Mouse (Mus musculus): Measurements from ENCODE around the gene Ltb4r1. TPM values are rescaled to one million over a fixed set of nuclear protein-coding genes. Genes with fewer than 3 reads are reported as not detected.
A peak's percentile ranks its signal among the peaks of the same experiment; 100 is the strongest.

Gene Ltb4r1
- polyA plus RNA-seq, 1 experiment from 2014 or later = 0.88 TPM

DNA sequence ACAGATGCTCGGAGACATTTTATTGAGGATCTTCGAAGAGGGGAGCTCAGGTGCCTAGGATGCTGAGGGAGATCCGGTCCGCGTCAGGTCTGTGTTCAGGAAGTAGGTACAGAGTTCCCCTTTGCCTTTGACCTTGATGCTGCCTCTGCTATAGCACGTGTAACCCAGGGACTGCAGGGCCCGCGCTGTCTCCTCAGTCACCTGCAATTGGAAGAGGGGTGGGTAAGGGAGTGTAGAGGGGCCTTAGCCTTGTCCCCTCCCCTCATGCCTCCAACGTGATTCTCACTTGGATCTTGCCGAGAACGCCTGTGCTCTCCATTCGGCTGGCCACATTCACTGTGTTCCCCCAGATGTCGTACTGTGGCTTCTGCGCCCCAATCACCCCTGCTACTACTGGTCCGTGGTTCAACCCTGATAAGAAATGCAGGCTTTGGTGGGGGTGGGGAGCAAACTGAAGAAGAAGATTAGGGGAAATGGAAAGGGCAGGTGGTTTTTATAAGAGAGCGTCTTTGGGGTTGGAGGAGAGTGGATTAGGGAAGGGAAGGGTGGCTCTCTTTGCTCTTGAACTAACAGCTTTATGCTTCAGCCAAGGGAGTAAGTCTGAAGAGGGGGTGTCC, 3.4 kb downstream of the Ltb4r1 start:
- WGBS = 73% methylated on average over 16 of the region's 16 CpGs
- no peak overlapping the region for H3K27ac ChIP-seq (ENCODE audit: low read length)
- no peaks in the 10 kb centered on the region for H3K9me3 ChIP-seq (ENCODE audit: control insufficient read depth, low read depth, low read length)
- ATAC-seq (ENCODE audit: insufficient number of reproducible peaks, insufficient read depth, low FRiP score, low read depth) = no peak
- H3K27me3 ChIP-seq (ENCODE audit: control insufficient read depth, insufficient read depth, low read length) = peaks cover 12% of the 10 kb centered on the region; the same call in 1 of the 2 replicates
- no peak overlapping the region for H3K9ac ChIP-seq (replicated peaks; ENCODE audit: low read depth, low read length)
- H3K4me2 ChIP-seq (replicated peaks; ENCODE audit: low read depth, low read length) = no peak overlapping the region
- H3K4me1 ChIP-seq (ENCODE audit: control insufficient read depth, insufficient read depth, low read length) = 0 out of 2 replicates have a peak, but pooled peaks cover 5% of the 10 kb centered on the region
- H3K36me3 ChIP-seq (ENCODE audit: control insufficient read depth, insufficient read depth, low read length) = no peaks in the 10 kb centered on the region
- H3K4me3 ChIP-seq (ENCODE audit: low read depth, low read length) = no peak overlapping the region

DNA sequence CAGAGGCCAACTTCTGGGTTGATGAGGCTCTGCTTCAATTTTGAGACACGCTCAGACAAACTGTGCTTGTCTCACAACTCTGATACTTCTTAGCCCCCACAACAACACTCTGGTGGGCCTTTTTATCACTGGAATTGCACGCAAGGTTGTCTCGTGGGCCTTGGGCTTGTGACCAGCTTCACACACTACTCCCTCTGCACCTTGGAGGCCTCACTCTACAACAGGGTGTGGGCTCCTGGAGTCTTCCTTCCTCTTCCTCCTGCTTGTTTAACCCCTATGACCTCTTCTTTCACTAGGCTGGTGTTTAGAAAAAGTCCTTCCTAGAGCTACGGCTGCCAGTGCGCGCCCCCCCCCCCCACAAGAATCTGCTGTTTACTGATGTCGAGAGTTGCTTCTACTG, 10.9 kb downstream of the Ltb4r1 start:
- H3K9me3 ChIP-seq (ENCODE audit: control insufficient read depth, low read depth, low read length) = no peaks in the 10 kb centered on the region
- WGBS = 51% methylated on average over 7 of the region's 7 CpGs
- no peak overlapping the region for H3K4me2 ChIP-seq (replicated peaks; ENCODE audit: low read depth, low read length)
- H3K9ac ChIP-seq (replicated peaks; ENCODE audit: low read depth, low read length) = no peak overlapping the region
- peaks cover 5% of the 10 kb centered on the region for H3K4me1 ChIP-seq (ENCODE audit: control insufficient read depth, insufficient read depth, low read length)
- H3K36me3 ChIP-seq (ENCODE audit: control insufficient read depth, insufficient read depth, low read length) = no peaks in the 10 kb centered on the region
- H3K27me3 ChIP-seq (ENCODE audit: control insufficient read depth, insufficient read depth, low read length) = no peaks in the 10 kb centered on the region
- no peak for ATAC-seq (ENCODE audit: insufficient number of reproducible peaks, insufficient read depth, low FRiP score, low read depth)
- H3K4me3 ChIP-seq (ENCODE audit: low read depth, low read length) = no peak overlapping the region
- H3K27ac ChIP-seq (ENCODE audit: low read length) = no peak overlapping the region

DNA sequence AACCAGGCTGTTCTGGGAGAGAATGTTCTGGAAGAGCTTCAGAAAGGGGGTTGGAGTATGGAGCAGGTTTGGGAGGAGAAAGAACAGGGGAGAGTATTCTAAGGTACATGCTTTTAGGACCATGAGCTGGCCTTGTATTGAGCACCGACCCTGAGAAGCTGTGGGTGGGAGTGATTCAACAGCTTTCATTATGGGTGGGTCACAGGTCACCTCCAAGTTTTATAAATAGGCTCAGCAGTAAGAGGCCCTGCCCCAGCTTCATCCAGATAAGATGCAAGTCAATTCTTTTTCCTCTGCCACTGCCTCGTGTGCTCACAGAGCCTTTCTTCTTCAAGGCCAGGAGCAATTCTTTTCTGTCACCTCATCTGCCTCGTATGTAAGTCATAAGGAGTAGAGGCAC, 11.4 kb downstream of the Ltb4r1 start:
- H3K27ac ChIP-seq (ENCODE audit: low read length) = no peak overlapping the region
- no peaks in the 10 kb centered on the region for H3K9me3 ChIP-seq (ENCODE audit: control insufficient read depth, low read depth, low read length)
- no peak for ATAC-seq (ENCODE audit: insufficient number of reproducible peaks, insufficient read depth, low FRiP score, low read depth)
- no peaks in the 10 kb centered on the region for H3K27me3 ChIP-seq (ENCODE audit: control insufficient read depth, insufficient read depth, low read length)
- H3K9ac ChIP-seq (replicated peaks; ENCODE audit: low read depth, low read length) = no peak overlapping the region
- WGBS = 12% methylated on average over 3 of the region's 3 CpGs
- H3K36me3 ChIP-seq (ENCODE audit: control insufficient read depth, insufficient read depth, low read length) = no peaks in the 10 kb centered on the region
- no peak overlapping the region for H3K4me2 ChIP-seq (replicated peaks; ENCODE audit: low read depth, low read length)
- no peak overlapping the region for H3K4me3 ChIP-seq (ENCODE audit: low read depth, low read length)
- peaks cover 5% of the 10 kb centered on the region for H3K4me1 ChIP-seq (ENCODE audit: control insufficient read depth, insufficient read depth, low read length)

DNA sequence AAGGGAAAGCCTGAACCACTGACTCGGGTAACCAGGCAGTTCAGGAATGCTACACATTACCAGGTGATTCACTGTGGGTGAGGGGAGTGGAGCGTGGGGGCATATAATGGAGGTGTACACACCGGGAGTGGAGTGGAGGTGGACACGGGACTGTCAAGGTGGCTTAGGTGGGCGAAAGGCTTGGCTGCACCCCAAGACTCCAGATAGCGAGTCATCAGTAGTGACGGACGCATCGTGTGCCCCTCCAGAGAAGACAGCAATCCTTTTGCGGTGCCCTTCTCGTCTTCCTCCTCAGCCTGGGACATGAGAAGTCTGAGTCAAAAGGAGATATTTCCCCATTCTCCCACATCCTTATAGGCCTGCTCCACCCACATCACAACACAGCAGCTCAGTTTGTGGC, 12.0 kb downstream of the Ltb4r1 start:
- Histone ChIP-seq H3K4me3 (ENCODE audit: low read depth, low read length) (no peak overlapping the region), H3K27me3 (ENCODE audit: control insufficient read depth, insufficient read depth, low read length) (no peaks in the 10 kb centered on the region), H3K4me2 (replicated peaks; ENCODE audit: low read depth, low read length) (no peak overlapping the region), H3K9ac (replicated peaks; ENCODE audit: low read depth, low read length) (no peak overlapping the region), H3K36me3 (ENCODE audit: control insufficient read depth, insufficient read depth, low read length) (no peaks in the 10 kb centered on the region), H3K9me3 (ENCODE audit: control insufficient read depth, low read depth, low read length) (no peaks in the 10 kb centered on the region), H3K4me1 (ENCODE audit: control insufficient read depth, insufficient read depth, low read length) (peaks cover 10% of the 10 kb centered on the region), H3K27ac (ENCODE audit: low read length) (no peak overlapping the region)
- no peak for ATAC-seq (ENCODE audit: insufficient number of reproducible peaks, insufficient read depth, low FRiP score, low read depth)
- 83% methylated on average over 11 of the region's 11 CpGs for WGBS

DNA sequence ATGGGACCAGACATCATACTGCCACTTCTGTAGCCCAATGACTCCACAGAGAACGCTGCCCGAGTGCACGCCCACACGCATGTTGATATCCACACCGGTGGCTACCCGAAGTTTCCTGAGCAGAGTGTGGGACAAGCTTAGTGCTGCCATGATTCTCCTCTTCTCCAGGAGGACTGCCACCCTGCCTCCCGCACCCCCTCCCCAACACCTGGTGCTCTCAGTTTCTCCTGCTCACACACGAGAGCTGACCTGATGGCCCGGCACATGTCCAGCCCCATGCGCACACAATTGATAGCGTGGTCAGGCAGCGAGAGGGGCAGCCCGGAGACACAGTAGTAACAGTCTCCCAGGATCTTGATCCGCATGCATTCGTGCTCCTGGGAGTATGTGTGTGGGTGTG, 12.9 kb downstream of the Ltb4r1 start:
- Histone ChIP-seq H3K4me1 (ENCODE audit: control insufficient read depth, insufficient read depth, low read length) (peaks cover 19% of the 10 kb centered on the region), H3K36me3 (ENCODE audit: control insufficient read depth, insufficient read depth, low read length) (no peaks in the 10 kb centered on the region)
- WGBS = 87% methylated on average over 15 of the region's 15 CpGs

DNA sequence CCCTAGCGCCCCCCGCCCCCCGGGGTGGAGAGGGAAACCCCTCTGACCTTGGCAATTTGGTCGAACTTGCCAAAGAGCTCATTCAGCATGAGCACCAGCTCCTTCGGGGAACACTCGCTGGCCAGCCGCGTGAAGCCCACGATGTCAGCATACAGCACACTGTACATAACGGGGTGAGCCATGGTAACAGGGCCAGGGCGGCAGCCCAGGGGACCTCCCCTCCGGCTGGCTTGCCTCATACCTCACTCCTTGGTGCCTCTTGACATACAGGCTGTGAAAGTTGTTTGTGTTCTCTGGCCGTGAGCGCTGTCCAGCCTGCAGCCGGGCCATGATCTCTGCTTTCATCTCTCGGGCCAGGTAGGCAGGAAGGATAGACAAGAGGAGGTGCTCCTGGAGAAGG, 13.9 kb downstream of the Ltb4r1 start:
- peaks cover 20% of the 10 kb centered on the region for H3K4me1 ChIP-seq (ENCODE audit: control insufficient read depth, insufficient read depth, low read length)
- no peak overlapping the region for H3K9ac ChIP-seq (replicated peaks; ENCODE audit: low read depth, low read length)
- H3K4me3 ChIP-seq (ENCODE audit: low read depth, low read length) = no peak overlapping the region
- WGBS = 53% methylated on average over 16 of the region's 16 CpGs
- H3K9me3 ChIP-seq (ENCODE audit: control insufficient read depth, low read depth, low read length) = no peaks in the 10 kb centered on the region
- no peaks in the 10 kb centered on the region for H3K36me3 ChIP-seq (ENCODE audit: control insufficient read depth, insufficient read depth, low read length)
- ATAC-seq (ENCODE audit: insufficient number of reproducible peaks, insufficient read depth, low FRiP score, low read depth) = no peak
- no peak overlapping the region for H3K27ac ChIP-seq (ENCODE audit: low read length)
- H3K27me3 ChIP-seq (ENCODE audit: control insufficient read depth, insufficient read depth, low read length) = no peaks in the 10 kb centered on the region
- no peak overlapping the region for H3K4me2 ChIP-seq (replicated peaks; ENCODE audit: low read depth, low read length)

More for the DNA sequence above, 12.9 kb downstream of the Ltb4r1 start:
- Histone ChIP-seq H3K9ac (replicated peaks; ENCODE audit: low read depth, low read length) (no peak overlapping the region), H3K27ac (ENCODE audit: low read length) (no peak overlapping the region), H3K4me3 (ENCODE audit: low read depth, low read length) (no peak overlapping the region), H3K9me3 (ENCODE audit: control insufficient read depth, low read depth, low read length) (no peaks in the 10 kb centered on the region), H3K4me2 (replicated peaks; ENCODE audit: low read depth, low read length) (no peak overlapping the region), H3K27me3 (ENCODE audit: control insufficient read depth, insufficient read depth, low read length) (no peaks in the 10 kb centered on the region)
- ATAC-seq (ENCODE audit: insufficient number of reproducible peaks, insufficient read depth, low FRiP score, low read depth) = no peak

DNA sequence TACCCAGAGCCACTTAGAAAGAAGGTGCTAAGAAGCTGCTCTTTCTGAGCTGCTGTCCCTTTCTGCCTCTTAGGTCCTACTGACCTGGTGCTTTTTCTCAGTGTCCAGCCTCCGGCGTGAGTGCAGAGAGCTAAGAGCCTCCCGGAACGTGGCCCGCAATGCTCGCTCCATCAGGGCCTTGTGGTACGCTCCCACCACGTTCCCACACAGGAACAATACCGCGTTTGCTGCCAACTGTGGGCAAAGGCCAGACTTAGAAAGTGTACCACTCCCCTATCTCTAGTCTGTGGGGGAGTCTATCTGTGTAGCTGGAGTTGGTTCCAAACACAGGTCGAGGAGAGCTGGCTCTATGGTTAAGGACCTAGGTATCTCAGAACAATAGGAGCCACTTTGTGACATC, 15.0 kb downstream of the Ltb4r1 start:
- Histone ChIP-seq H3K4me3 (ENCODE audit: low read depth, low read length) (no peak overlapping the region), H3K4me2 (replicated peaks; ENCODE audit: low read depth, low read length) (no peak overlapping the region), H3K9me3 (ENCODE audit: control insufficient read depth, low read depth, low read length) (no peaks in the 10 kb centered on the region), H3K36me3 (ENCODE audit: control insufficient read depth, insufficient read depth, low read length) (no peaks in the 10 kb centered on the region), H3K27ac (ENCODE audit: low read length) (no peak overlapping the region), H3K27me3 (ENCODE audit: control insufficient read depth, insufficient read depth, low read length) (no peaks in the 10 kb centered on the region; the same call in 1 of the 2 replicates), H3K4me1 (ENCODE audit: control insufficient read depth, insufficient read depth, low read length) (peaks cover 20% of the 10 kb centered on the region), H3K9ac (replicated peaks; ENCODE audit: low read depth, low read length) (no peak overlapping the region)
- no peak for ATAC-seq (ENCODE audit: insufficient number of reproducible peaks, insufficient read depth, low FRiP score, low read depth)
- 82% methylated on average over 11 of the region's 11 CpGs for WGBS

DNA sequence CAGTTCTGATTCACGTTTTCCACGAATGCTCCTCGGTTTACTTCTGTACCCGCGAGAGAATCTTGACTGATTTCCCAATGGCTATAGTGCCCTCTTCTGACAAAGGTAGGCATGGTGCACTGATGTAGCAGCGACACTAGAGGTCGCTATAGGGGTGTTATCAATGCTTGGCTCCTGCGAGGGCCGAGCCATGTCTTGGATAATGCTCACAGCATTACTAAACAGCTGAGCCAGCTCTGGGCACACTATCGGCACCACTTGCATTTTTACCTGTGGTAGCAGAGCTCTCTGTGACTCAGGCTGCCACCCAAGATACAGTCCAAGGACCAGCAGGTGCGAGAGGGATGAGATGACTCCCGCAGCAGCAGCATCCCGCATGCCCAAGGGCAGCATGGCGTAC, 15.5 kb downstream of the Ltb4r1 start:
- peak; percentile 35; the same call in 1 of the 2 replicates for ATAC-seq (ENCODE audit: insufficient number of reproducible peaks, insufficient read depth, low FRiP score, low read depth)
- WGBS = 19% methylated on average over 14 of the region's 14 CpGs
- Histone ChIP-seq H3K4me2 (replicated peaks; ENCODE audit: low read depth, low read length) (0 out of 2 replicates have a peak overlapping the region, but pooled peaks have one; percentile 26), H3K4me1 (ENCODE audit: control insufficient read depth, insufficient read depth, low read length) (peaks cover 20% of the 10 kb centered on the region), H3K9me3 (ENCODE audit: control insufficient read depth, low read depth, low read length) (no peaks in the 10 kb centered on the region), H3K9ac (replicated peaks; ENCODE audit: low read depth, low read length) (no peak overlapping the region), H3K27me3 (ENCODE audit: control insufficient read depth, insufficient read depth, low read length) (no peaks in the 10 kb centered on the region; the same call in 1 of the 2 replicates), H3K27ac (ENCODE audit: low read length) (no peak overlapping the region), H3K36me3 (ENCODE audit: control insufficient read depth, insufficient read depth, low read length) (no peaks in the 10 kb centered on the region), H3K4me3 (ENCODE audit: low read depth, low read length) (0 out of 2 replicates have a peak overlapping the region, but pooled peaks have one; percentile 6)
